Mouse (Mus musculus): ENCODE measurements around the gene Efcab12. TPM values are rescaled to one million over a fixed set of nuclear protein-coding genes. Genes with fewer than 3 reads are reported as not detected.

Gene Efcab12
- polyA plus RNA-seq, 1 experiment from 2014 or later: 2.3 TPM

DNA sequence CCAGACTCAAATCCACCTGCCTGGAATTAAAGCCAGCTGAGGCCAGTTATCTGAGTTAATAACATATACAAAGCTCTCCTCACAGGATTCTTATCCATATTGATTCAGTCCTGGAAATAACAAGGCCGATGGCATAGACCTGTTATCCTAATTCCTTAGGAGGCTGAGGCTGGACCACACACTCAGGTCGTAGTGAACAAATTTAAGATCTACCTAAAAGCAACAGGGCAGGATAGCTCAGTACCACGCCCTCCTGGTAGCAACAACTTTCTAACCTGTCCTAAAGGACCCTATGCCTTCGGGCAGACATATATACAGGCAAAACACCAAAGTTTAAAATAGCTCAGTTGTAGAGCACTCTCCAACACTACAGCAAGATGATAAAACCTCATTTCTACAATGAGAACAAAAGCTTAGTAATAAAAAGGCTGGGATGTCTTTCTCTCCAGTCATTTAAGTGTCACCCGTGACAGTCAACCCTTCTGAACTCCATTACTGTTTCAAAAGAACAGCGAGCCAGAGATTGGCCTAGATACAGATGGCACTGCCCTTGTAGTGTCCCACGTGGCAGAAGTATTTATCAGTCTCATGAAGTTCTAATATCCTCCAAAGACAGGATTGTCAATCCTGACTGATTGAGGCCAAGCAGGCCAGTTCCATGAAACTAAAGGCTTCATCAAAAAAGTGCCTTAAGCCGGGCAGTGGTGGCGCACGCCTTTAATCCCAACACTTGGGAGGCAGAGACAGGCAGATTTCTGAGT lies 33.6 kb downstream of the Efcab12 start:
- H3K4me3 ChIP-seq (replicated peaks): no peak overlapping the region
- no peak for ATAC-seq (ENCODE audit: low FRiP score)
- peaks cover 75% of the 10 kb centered on the region for H3K36me3 ChIP-seq (replicated peaks)
- no peak overlapping the region for H3K9ac ChIP-seq
- peaks cover 23% of the 10 kb centered on the region for H3K4me1 ChIP-seq
- no peak overlapping the region for H3K27ac ChIP-seq
- no peaks in the 10 kb centered on the region for H3K9me3 ChIP-seq
- H3K27me3 ChIP-seq: no peaks in the 10 kb centered on the region
- no peak overlapping the region for H3K4me2 ChIP-seq
- 72% methylated on average over 10 of the region's 10 CpGs for WGBS

DNA sequence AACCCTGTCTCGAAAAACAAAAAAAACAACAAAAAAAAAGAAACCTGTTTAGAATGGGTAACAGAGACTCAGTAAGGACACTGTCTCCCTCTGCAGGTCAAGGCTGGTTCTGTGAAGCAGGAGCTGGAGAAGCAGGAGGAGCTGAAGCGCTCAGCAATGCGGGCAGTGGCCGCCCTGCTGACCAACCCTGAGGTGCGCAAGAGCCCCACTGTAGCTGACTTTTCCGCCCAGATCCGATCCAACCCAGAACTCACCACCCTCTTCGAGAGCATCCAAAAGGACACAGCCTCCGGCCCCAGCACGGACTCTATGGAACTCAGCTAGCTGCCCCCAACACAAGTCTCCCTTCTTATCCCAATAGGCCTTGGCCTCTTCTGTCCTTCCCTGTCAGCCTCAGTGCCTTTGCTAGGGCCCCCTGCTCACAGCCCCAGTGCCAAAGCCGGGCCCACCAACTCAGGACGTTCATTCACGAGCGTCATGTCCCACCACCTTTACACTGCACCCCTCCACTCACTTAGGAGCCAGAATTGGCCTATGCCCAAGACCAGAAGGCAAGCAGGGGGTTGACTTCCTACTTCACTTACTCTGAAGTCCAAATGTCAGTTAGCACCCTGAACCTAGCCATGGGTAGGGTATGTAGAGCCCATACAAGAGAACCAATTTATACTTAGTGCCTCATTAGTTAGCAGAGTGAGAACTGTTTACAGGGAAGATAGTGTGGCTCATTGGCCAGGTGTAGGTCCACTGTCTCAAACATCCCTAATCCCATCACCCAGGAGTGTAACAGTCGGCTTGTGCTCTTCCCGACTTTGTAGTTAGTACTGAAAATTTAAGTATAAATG lies 34.5 kb downstream of the Efcab12 start:
- Histone ChIP-seq H3K9me3 (no peaks in the 10 kb centered on the region), H3K4me3 (replicated peaks) (no peak overlapping the region), H3K9ac (no peak overlapping the region), H3K4me1 (peaks cover 23% of the 10 kb centered on the region), H3K4me2 (no peak overlapping the region), H3K36me3 (replicated peaks) (peaks cover 83% of the 10 kb centered on the region), H3K27me3 (no peaks in the 10 kb centered on the region), H3K27ac (no peak overlapping the region)
- peak; percentile 47 for ATAC-seq (ENCODE audit: low FRiP score)
- 45% methylated on average over 16 of the region's 16 CpGs for WGBS

DNA sequence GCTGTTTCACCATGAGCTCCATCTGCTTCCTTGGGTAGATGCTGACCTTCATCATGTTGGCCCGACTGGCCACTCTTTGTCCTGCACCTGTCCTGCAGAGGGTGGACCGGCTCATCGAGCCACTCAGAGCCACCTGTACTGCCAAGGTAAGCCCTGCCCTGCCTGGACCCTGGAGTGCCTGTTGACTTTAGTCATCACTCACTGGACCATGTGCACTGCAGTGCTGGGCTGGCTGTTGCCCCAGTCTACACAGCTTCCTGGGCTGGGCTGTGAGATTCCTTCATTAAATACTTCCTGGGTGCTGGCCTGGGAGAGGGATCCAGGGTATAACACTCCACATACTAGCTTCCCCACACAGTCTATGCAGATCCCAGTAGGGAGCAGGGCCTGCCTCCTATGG lies 36.4 kb downstream of the Efcab12 start:
- Histone ChIP-seq H3K27me3 (no peaks in the 10 kb centered on the region), H3K4me2 (no peak overlapping the region), H3K9ac (no peak overlapping the region), H3K36me3 (replicated peaks) (peaks cover 96% of the 10 kb centered on the region), H3K4me1 (peaks cover 16% of the 10 kb centered on the region), H3K9me3 (no peaks in the 10 kb centered on the region), H3K27ac (no peak overlapping the region), H3K4me3 (replicated peaks) (no peak overlapping the region)
- no peak for ATAC-seq (ENCODE audit: low FRiP score)
- 98% methylated on average over 3 of the region's 3 CpGs for WGBS

DNA sequence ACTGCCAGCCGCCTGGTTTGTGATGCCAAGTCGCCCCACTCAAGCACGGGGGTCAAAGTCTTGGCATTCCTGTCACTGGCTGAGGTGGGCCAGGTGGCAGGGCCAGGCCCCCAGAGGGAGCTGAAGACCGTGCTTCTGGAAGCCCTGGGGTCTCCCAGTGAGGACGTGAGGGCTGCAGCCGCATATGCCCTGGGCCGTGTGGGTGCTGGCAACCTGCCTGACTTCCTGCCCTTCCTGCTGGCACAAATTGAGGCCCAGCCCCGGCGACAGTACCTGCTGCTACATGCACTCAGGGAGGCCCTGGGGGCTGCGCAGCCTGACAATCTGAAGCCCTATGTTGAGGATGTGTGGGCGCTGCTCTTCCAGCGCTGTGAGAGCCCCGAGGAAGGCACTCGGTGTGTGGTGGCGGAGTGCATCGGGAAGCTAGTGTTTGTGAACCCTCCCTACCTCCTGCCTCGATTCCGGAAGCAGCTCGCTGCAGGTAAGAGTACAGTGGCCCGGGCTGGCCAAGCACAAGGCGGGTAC lies 45.5 kb downstream of the Efcab12 start:
- 94% methylated on average over 21 of the region's 21 CpGs for WGBS
- peaks cover 98% of the 10 kb centered on the region for H3K36me3 ChIP-seq (replicated peaks)
- H3K9me3 ChIP-seq: no peaks in the 10 kb centered on the region
- H3K4me3 ChIP-seq (replicated peaks): no peak overlapping the region
- no peak overlapping the region for H3K4me2 ChIP-seq
- no peak overlapping the region for H3K27ac ChIP-seq
- H3K27me3 ChIP-seq: no peaks in the 10 kb centered on the region
- H3K9ac ChIP-seq: no peak overlapping the region
- H3K4me1 ChIP-seq: no peaks in the 10 kb centered on the region
- ATAC-seq (ENCODE audit: low FRiP score): no peak

DNA sequence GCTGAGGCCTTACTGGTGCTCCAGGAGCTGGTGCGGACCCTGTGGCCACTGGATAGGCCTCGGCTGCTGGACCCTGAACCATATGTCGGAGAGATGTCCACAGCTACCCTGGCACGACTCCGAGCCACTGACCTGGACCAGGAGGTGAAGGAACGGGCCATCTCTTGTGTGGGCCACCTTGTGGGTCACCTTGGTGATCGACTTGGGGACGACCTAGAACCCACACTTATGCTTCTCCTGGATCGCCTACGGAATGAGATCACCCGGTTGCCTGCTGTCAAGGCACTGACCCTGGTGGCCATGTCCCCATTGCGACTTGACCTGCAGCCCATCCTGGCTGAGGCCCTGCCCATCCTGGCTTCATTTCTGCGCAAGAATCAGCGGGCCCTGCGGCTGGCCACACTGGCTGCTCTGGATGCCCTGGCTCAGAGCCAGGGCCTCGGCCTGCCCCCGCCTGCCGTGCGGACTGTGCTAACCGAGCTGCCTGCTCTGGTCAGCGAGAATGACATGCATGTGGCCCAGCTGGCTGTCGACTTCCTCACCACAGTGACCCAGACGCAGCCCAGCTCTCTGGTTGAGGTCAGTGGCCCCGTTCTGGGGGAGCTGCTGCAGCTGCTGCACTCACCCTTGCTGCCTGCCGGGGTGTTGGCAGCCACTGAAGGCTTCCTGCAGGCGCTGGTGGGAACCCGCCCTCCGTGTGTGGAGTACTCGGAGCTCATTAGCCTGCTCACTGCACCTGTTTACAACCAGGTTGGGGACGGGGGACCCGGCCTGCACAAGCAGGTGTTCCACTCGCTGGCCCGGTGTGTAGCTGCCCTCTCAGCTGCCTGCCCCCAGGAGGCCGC lies 46.1 kb downstream of the Efcab12 start:
- no peak for ATAC-seq (ENCODE audit: low FRiP score)

DNA sequence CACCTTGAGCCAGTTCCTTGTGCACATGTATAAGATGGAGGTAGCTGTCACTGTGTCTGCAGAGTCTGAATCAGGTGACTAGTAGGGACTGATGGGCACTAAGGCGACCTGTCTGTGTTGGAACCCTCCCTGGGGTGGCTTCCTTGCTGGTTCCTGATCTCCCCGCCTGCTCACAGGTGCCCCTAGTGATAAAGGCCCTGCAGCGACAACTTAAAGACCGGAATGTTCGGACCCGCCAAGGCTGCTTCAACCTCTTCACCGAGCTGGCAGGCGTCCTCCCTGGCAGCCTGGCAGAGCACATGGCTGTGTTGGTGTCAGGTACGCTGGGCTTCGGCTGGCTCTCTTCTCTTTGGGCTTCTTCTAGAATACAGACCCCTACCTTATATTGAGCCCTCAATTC lies 47.2 kb downstream of the Efcab12 start:
- Histone ChIP-seq H3K4me3 (replicated peaks) (no peak overlapping the region), H3K27ac (no peak overlapping the region), H3K27me3 (no peaks in the 10 kb centered on the region), H3K4me2 (no peak overlapping the region), H3K4me1 (no peaks in the 10 kb centered on the region), H3K9ac (no peak overlapping the region), H3K9me3 (no peaks in the 10 kb centered on the region), H3K36me3 (replicated peaks) (peaks cover 98% of the 10 kb centered on the region)
- WGBS: 83% methylated on average over 10 of the region's 10 CpGs
- ATAC-seq (ENCODE audit: low FRiP score): no peak

More for the DNA sequence above, 46.1 kb downstream of the Efcab12 start:
- Histone ChIP-seq H3K27me3 (no peaks in the 10 kb centered on the region), H3K27ac (no peak overlapping the region), H3K9me3 (no peaks in the 10 kb centered on the region), H3K4me1 (no peaks in the 10 kb centered on the region), H3K9ac (no peak overlapping the region), H3K36me3 (replicated peaks) (peaks cover 98% of the 10 kb centered on the region), H3K4me2 (no peak overlapping the region), H3K4me3 (replicated peaks) (no peak overlapping the region)
- 92% methylated on average over 34 of the region's 34 CpGs for WGBS

- ATAC-seq (ENCODE audit: low FRiP score): no peak
- Histone ChIP-seq H3K9ac (no peak overlapping the region), H3K4me1 (no peaks in the 10 kb centered on the region), H3K36me3 (replicated peaks) (peaks cover 89% of the 10 kb centered on the region), H3K27ac (no peak overlapping the region), H3K4me3 (replicated peaks) (no peak overlapping the region), H3K4me2 (no peak overlapping the region), H3K9me3 (no peaks in the 10 kb centered on the region), H3K27me3 (no peaks in the 10 kb centered on the region)
- WGBS: 93% methylated on average over 3 of the region's 3 CpGs
Observed at GRCm38 (mm10) chr6:115782781-115783180, 55.4 kb downstream of the Efcab12 start.

GRCm38 (mm10) chr6:115776363-115776762 lies 61.8 kb downstream of the Efcab12 start:
- Histone ChIP-seq H3K27me3 (no peaks in the 10 kb centered on the region), H3K4me3 (replicated peaks) (peak overlapping the region; percentile 68), H3K36me3 (replicated peaks) (peaks cover 25% of the 10 kb centered on the region), H3K27ac (no peak overlapping the region), H3K9ac (no peak overlapping the region), H3K4me1 (peaks cover 23% of the 10 kb centered on the region), H3K4me2 (peak overlapping the region; percentile 78), H3K9me3 (no peaks in the 10 kb centered on the region)
- WGBS: 80% methylated on average over 9 of the region's 9 CpGs
- no peak for ATAC-seq (ENCODE audit: low FRiP score)

DNA sequence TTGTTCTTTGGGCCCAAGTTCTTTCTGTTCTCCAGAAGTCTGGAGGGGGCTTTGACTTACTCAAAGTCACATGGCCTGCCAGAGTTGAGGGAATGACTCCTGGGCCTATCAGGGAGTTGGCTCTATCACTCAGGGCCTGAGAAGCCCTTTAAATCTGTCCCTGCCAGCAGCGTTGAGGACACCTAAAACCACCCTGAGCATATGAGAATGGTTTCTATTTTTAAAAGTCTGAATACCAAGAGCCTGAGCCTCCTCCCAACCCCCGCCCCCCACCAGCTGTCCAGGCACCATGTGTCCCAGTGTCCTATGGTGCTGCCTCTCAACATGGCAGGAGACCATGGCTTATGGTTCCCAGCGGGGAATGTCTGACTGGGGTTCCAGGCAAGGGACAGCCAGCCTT lies 62.4 kb downstream of the Efcab12 start:
- H3K4me3 ChIP-seq (replicated peaks): peak overlapping the region; percentile 68
- no peaks in the 10 kb centered on the region for H3K9me3 ChIP-seq
- WGBS: 58% methylated on average over 3 of the region's 3 CpGs
- ATAC-seq (ENCODE audit: low FRiP score): no peak
- peaks cover 23% of the 10 kb centered on the region for H3K4me1 ChIP-seq
- peaks cover 20% of the 10 kb centered on the region for H3K36me3 ChIP-seq (replicated peaks)
- H3K27ac ChIP-seq: peak overlapping the region; percentile 80; the same call in 1 of the 2 replicates
- peak overlapping the region; percentile 78 for H3K4me2 ChIP-seq
- H3K27me3 ChIP-seq: no peaks in the 10 kb centered on the region
- H3K9ac ChIP-seq: peak overlapping the region; percentile 85

DNA sequence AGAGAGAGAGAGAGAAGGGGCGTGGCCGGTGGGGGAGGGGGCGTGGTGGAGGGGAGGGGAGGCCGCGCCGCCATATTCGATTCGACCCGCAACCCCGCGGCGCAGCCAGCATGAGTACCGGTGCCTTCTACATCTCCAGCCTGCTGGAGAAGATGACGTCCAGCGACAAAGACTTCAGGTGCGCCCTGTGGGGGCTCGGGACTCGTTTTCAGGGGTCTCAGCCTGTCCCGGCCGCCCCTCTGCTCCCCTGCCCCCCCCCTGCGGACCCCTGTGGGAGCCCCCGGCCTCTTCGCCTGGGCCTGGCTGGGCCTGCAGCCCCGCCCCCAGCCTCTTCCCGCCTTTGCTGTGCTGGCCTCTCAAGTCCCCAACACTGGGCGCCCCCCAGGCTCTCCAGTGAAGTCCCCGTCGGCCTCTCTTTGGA lies 63.7 kb downstream of the Efcab12 start, which contains the start of gene Cand2:
Cand2 (plus strand) TSS at position 38 of the 421 bp plus-strand sequence.
- WGBS: 0% methylated on average over 11 of the region's 28 CpGs
- peak within 1 kb of the TSS; percentile 78 for H3K4me2 ChIP-seq
- peaks cover 9% of the 10 kb centered on the region for H3K36me3 ChIP-seq (replicated peaks)

GRCm38 (mm10) chr6:115773966-115774413 lies 64.2 kb downstream of the Efcab12 start:
- Histone ChIP-seq H3K4me2 (peak overlapping the region; percentile 78), H3K9ac (peak overlapping the region; percentile 47), H3K9me3 (no peaks in the 10 kb centered on the region), H3K36me3 (replicated peaks) (peaks cover 8% of the 10 kb centered on the region), H3K27me3 (no peaks in the 10 kb centered on the region), H3K4me1 (peaks cover 23% of the 10 kb centered on the region), H3K4me3 (replicated peaks) (peak overlapping the region; percentile 68), H3K27ac (peak overlapping the region; percentile 74)
- WGBS: 1% methylated on average over 14 of the region's 14 CpGs
- ATAC-seq (ENCODE audit: low FRiP score): peak; percentile 90

More for the DNA sequence above, 63.7 kb downstream of the Efcab12 start, which contains the start of gene Cand2:
- no peaks in the 10 kb centered on the region for H3K27me3 ChIP-seq
- ATAC-seq (ENCODE audit: low FRiP score): peak; percentile 90
- H3K4me3 ChIP-seq (replicated peaks): peak within 1 kb of the TSS; percentile 68
- H3K27ac ChIP-seq: peak within 1 kb of the TSS; percentile 80
- peak within 1 kb of the TSS; percentile 85 for H3K9ac ChIP-seq
- H3K4me1 ChIP-seq: peaks cover 23% of the 10 kb centered on the region
- H3K9me3 ChIP-seq: no peaks in the 10 kb centered on the region

Data from forebrain, embryonic 12.5 days (tissue).